Mouse (Mus musculus) lung, adult 2 months (tissue): ENCODE results near the gene Gba2.

Source experiments
- CTCF ChIP-seq: fragments of 200-500 bp; IDR thresholded peaks from 2 replicates; pipeline ENCODE4 v1.5.1; 2011; ENCODE audit warnings: mild to moderate bottlenecking, low read length, control low read depth; ENCODE audit not compliant: insufficient read depth
- POLR2A ChIP-seq: fragments of 200-500 bp; IDR thresholded peaks from 2 replicates; pipeline ENCODE4 v1.6.1; 2011; ENCODE audit warnings: low read depth, mild to moderate bottlenecking, control low read depth, low read length, borderline replicate concordance; ENCODE audit errors: extremely low read depth

GRCm38 (mm10) chr4:43530581-43530980 is 48.1 kb downstream of the Gba2 start:
- peak; percentile 70 for TF ChIP-seq CTCF
- no peak for TF ChIP-seq POLR2A
